Mouse (Mus musculus) neural tube, embryonic 13.5 days (tissue): Measurements from ENCODE around the gene Krtap28-10. TPM values are rescaled to one million over a fixed set of nuclear protein-coding genes. Genes with fewer than 3 reads are reported as not detected.
"Not testable (repeated sequence)": the region's sequence is repeated elsewhere in the genome, so short reads cannot be mapped to it uniquely, and the experiment has no call there.

ENCODE experiments used
- ATAC-seq: fragments of 200-750 bp; cut with Nextera tagmentation; 2 replicates; pipeline ENCODE4 v1.8.0; 2017; ENCODE audit warnings: low read depth, mild to moderate bottlenecking, moderate TSS enrichment, moderate library complexity
- H3K27ac ChIP-seq: fragments of 300-500 bp; sonication (generic); replicated peaks from 2 replicates; pipeline ENCODE4 v1.5.1; 2015; ENCODE audit warnings: moderate library complexity, mild to moderate bottlenecking, inconsistent platforms
- H3K27me3 ChIP-seq: fragments of 300-500 bp; sonication (generic); 2 replicates; pipeline ENCODE4 v1.6.1; 2015; ENCODE audit warnings: mild to moderate bottlenecking, inconsistent platforms
- H3K36me3 ChIP-seq: fragments of 300-500 bp; sonication (generic); 2 replicates; pipeline ENCODE4 v1.6.1; 2015; ENCODE audit warnings: mild to moderate bottlenecking, inconsistent platforms
- H3K4me1 ChIP-seq: fragments of 300-500 bp; sonication (generic); replicated peaks from 2 replicates; pipeline ENCODE4 v1.6.1; 2015; ENCODE audit warnings: inconsistent platforms
- H3K4me2 ChIP-seq: fragments of 300-500 bp; sonication (generic); 2 replicates; pipeline ENCODE4 v1.6.1; 2015; ENCODE audit warnings: inconsistent platforms, mild to moderate bottlenecking, moderate library complexity
- H3K4me3 ChIP-seq: fragments of 300-500 bp; sonication (generic); 2 replicates; pipeline ENCODE4 v1.5.1; 2015; ENCODE audit warnings: mild to moderate bottlenecking, inconsistent platforms
- H3K9ac ChIP-seq: fragments of 300-500 bp; sonication (generic); 2 replicates; pipeline ENCODE4 v1.6.1; 2015; ENCODE audit warnings: moderate library complexity, mild to moderate bottlenecking, inconsistent platforms
- H3K9me3 ChIP-seq: fragments of 300-500 bp; sonication (generic); 2 replicates; pipeline ENCODE4 v1.6.1; 2016; ENCODE audit warnings: inconsistent platforms
- WGBS: fragments of 180-500 bp; shearing (Covaris S2); methylation state at CpG from one replicate; pipeline ENCODE4 v1.1.7; 2015; 5-methylcytosine and 5-hydroxymethylcytosine counted together
- polyA plus RNA-seq: library from polyadenylated mRNA; unstranded; fragments of >200 nt; fragmentation: Nextera tagmentation; extraction: Ambion mirVana; gene quantifications from 2 replicates; pipeline ENCODE4 v1.2.1, GENCODE M21; 2015

Krtap28-10 gene
- polyA plus RNA-seq, 1 experiment from 2014 or later, result not detected

- ATAC-seq, result no peak
- no peak overlapping the region for H3K27ac ChIP-seq
- no peaks in the 10 kb centered on the region for H3K36me3 ChIP-seq
- no peak overlapping the region for H3K4me3 ChIP-seq
- WGBS, result 87% methylated on average over 8 of the region's 8 CpGs
- no peaks in the 10 kb centered on the region for H3K4me1 ChIP-seq
- H3K27me3 ChIP-seq, result no peaks in the 10 kb centered on the region
- H3K4me2 ChIP-seq, result no peak overlapping the region
- no peaks in the 10 kb centered on the region for H3K9me3 ChIP-seq
- no peak overlapping the region for H3K9ac ChIP-seq
Observed at GRCm38 (mm10) chr1:83006218-83007179, 35.8 kb downstream of the Krtap28-10 start.

- H3K4me1 ChIP-seq, ATAC-seq, H3K36me3 ChIP-seq: not testable (repeated sequence)
Observed at GRCm38 (mm10) chr1:83000306-83000705, 42.0 kb downstream of the Krtap28-10 start, which contains the start of gene Gm47959. Gene Gm47959, plus strand, starts transcription at chr1:83000548.

DNA sequence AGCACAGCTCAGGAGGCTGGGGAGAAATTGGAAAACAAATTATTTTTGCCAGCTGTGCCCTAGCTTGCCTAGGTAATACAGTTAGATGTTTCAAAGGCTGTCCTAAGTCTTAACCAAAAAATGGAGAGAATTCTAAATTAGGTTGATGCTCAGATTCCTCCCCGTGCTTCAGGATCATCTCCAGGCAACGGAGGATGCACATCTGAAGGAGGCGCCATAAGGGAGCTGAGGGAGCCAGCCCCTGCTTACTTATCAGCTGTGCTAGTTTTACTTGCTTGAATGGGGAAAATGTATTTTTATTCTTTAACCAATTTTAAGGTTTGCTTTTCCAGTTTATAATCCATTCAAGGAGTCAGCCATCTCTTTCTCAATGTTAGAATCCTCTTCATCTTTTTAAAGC is 48.3 kb downstream of the Krtap28-10 start:
- H3K4me2 ChIP-seq, result no peak overlapping the region
- WGBS, result 86% methylated on average over 3 of the region's 3 CpGs
- no peak for ATAC-seq

More at GRCm38 (mm10) chr1:83000306-83000705, 42.0 kb downstream of the Krtap28-10 start, which contains the start of gene Gm47959:
- H3K4me2 ChIP-seq, H3K27ac ChIP-seq, H3K9me3 ChIP-seq, H3K4me3 ChIP-seq, H3K27me3 ChIP-seq, H3K9ac ChIP-seq: not testable (repeated sequence)
- 98% methylated on average over 9 of the region's 9 CpGs for WGBS

DNA sequence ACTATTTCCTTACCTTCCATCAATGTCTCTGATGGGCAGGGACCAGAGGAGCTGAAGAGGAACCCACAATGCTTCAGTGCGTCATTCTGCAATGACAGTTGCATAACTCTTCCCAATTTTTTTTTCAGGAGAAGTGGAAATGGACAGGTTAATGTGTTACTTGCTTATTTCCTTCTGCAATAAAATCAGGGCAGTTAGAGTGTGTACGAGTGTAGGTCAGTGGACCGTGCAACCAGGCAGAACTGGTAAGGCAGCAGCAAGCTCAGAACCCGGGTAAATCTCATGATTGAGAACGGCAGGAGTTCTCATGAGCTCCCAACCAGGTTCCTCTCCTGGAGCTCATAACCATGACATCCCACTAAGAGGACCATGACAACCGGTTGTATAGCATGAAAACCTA is 50.2 kb downstream of the Krtap28-10 start:
- Histone ChIP-seq H3K4me2 (no peak overlapping the region), H3K9ac (no peak overlapping the region), H3K27me3 (no peaks in the 10 kb centered on the region), H3K9me3 (no peaks in the 10 kb centered on the region), H3K36me3 (no peaks in the 10 kb centered on the region), H3K27ac (no peak overlapping the region), H3K4me1 (no peaks in the 10 kb centered on the region), H3K4me3 (no peak overlapping the region)
- ATAC-seq, result no peak
- 92% methylated on average over 6 of the region's 6 CpGs for WGBS

More for the DNA sequence above, 48.3 kb downstream of the Krtap28-10 start:
- Histone ChIP-seq H3K27ac (no peak overlapping the region), H3K4me3 (no peak overlapping the region), H3K27me3 (no peaks in the 10 kb centered on the region), H3K36me3 (no peaks in the 10 kb centered on the region), H3K9ac (no peak overlapping the region), H3K4me1 (no peaks in the 10 kb centered on the region), H3K9me3 (no peaks in the 10 kb centered on the region)

DNA sequence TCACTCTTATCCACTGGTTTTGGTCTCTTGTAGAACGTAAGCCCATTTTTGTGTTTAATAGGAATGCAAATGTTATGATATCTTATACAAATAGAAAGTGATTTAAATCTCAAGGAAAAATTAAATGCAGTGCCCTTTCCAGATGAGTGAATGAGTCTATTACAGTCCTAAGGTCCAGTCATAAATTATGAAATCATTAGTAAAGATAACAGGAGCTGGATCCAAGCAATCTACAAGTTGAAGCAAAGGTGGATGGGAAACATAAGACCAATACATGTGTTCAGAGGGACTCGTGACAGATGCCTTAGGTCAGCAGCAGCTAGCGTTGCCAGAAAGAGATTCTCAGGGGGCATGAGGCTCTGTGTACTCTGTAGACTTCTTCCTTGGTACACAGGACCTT is 50.7 kb downstream of the Krtap28-10 start:
- WGBS, result 83% methylated on average over 3 of the region's 3 CpGs
- no peak overlapping the region for H3K4me3 ChIP-seq
- H3K9me3 ChIP-seq, result no peaks in the 10 kb centered on the region
- no peak overlapping the region for H3K9ac ChIP-seq
- no peak overlapping the region for H3K27ac ChIP-seq
- H3K4me1 ChIP-seq, result no peaks in the 10 kb centered on the region
- no peak for ATAC-seq
- H3K36me3 ChIP-seq, result no peaks in the 10 kb centered on the region
- no peak overlapping the region for H3K4me2 ChIP-seq
- H3K27me3 ChIP-seq, result no peaks in the 10 kb centered on the region

Other genes starting within 250 kb of the Krtap28-10 start
- gene Agfg1, start 203.0 kb downstream of the Krtap28-10 start, polyA plus RNA-seq, result 35.3 and 36.9 TPM in 2 replicates
- 0.25 TPM in 1 of 2 replicates, not detected in the other for gene A030005L19Rik, start 129.2 kb downstream of the Krtap28-10 start, polyA plus RNA-seq
- gene A030014E15Rik, start 117.6 kb downstream of the Krtap28-10 start, polyA plus RNA-seq, result not detected in 2 replicates
- gene Gm6217, start 111.1 kb downstream of the Krtap28-10 start, polyA plus RNA-seq, result not detected in 2 replicates
- not detected in 2 replicates for gene A030003K21Rik, start 99.1 kb downstream of the Krtap28-10 start, polyA plus RNA-seq
- not detected in 2 replicates for gene Gm7544, start 86.5 kb downstream of the Krtap28-10 start, polyA plus RNA-seq
- not detected in 2 replicates for gene Gm47955, start 82.2 kb downstream of the Krtap28-10 start, polyA plus RNA-seq
- not detected in 2 replicates for gene Gm47959, start 41.9 kb downstream of the Krtap28-10 start, polyA plus RNA-seq
- 0.49 and 0.68 TPM in 2 replicates for gene Slc19a3, start 4.0 kb downstream of the Krtap28-10 start, polyA plus RNA-seq
- not detected in 2 replicates for gene Gm47969, start 2.5 kb upstream of the Krtap28-10 start, polyA plus RNA-seq
- gene A030005K14Rik, start 16.9 kb upstream of the Krtap28-10 start, polyA plus RNA-seq, result not detected in 2 replicates
- not detected in 2 replicates for gene Krtap28-13, start 18.4 kb upstream of the Krtap28-10 start, polyA plus RNA-seq
- not detected in 2 replicates for gene Ccl20, start 74.3 kb upstream of the Krtap28-10 start, polyA plus RNA-seq
- gene Daw1, start 117.3 kb upstream of the Krtap28-10 start, polyA plus RNA-seq, result 0.28 and 0.48 TPM in 2 replicates